Mouse (Mus musculus) forebrain, embryonic 13.5 days (tissue): ENCODE results near the gene Was. TPM values are rescaled to one million over a fixed set of nuclear protein-coding genes. Genes with fewer than 3 reads are reported as not detected.
"Not testable (repeated sequence)": the region's sequence is repeated elsewhere in the genome, so short reads cannot be mapped to it uniquely, and the experiment has no call there.

Source experiments
- ATAC-seq: fragments of 200-750 bp; cut with Nextera tagmentation; 2 replicates; pipeline ENCODE4 v1.8.0; 2017
- H3K27ac ChIP-seq: fragments of 300-500 bp; sonication (generic); 2 replicates; pipeline ENCODE4 v1.5.1; 2015; ENCODE audit warnings: inconsistent platforms, mild to moderate bottlenecking, moderate library complexity
- H3K27me3 ChIP-seq: fragments of 300-500 bp; sonication (generic); 2 replicates; pipeline ENCODE4 v1.6.1; 2015; ENCODE audit warnings: mild to moderate bottlenecking, inconsistent platforms
- H3K36me3 ChIP-seq: fragments of 300-500 bp; sonication (generic); 2 replicates; pipeline ENCODE4 v1.6.1; 2015; ENCODE audit warnings: mild to moderate bottlenecking, inconsistent platforms; ENCODE audit not compliant: poor library complexity, severe bottlenecking
- H3K4me1 ChIP-seq: fragments of 300-500 bp; sonication (generic); 2 replicates; pipeline ENCODE4 v1.6.1; 2015; ENCODE audit warnings: inconsistent platforms
- H3K4me2 ChIP-seq: fragments of 300-500 bp; sonication (generic); 2 replicates; pipeline ENCODE4 v1.6.1; 2015; ENCODE audit warnings: inconsistent platforms, mild to moderate bottlenecking, moderate library complexity
- H3K4me3 ChIP-seq: fragments of 300-500 bp; sonication (generic); 2 replicates; pipeline ENCODE4 v1.5.1; 2015; ENCODE audit warnings: mild to moderate bottlenecking, inconsistent platforms
- H3K9ac ChIP-seq: fragments of 300-500 bp; sonication (generic); 2 replicates; pipeline ENCODE4 v1.6.1; 2015; ENCODE audit warnings: mild to moderate bottlenecking, inconsistent platforms
- H3K9me3 ChIP-seq: fragments of 300-500 bp; sonication (generic); replicated peaks from 2 replicates; pipeline ENCODE4 v1.6.1; 2016; ENCODE audit warnings: inconsistent platforms
- WGBS: fragments of 180-500 bp; shearing (Covaris S2); methylation state at CpG from one replicate; pipeline ENCODE4 v1.1.7; 2015; 5-methylcytosine and 5-hydroxymethylcytosine counted together
- polyA plus RNA-seq: library from polyadenylated mRNA; unstranded; fragments of >200 nt; fragmentation: Nextera tagmentation; extraction: Ambion mirVana; gene quantifications from 2 replicates; pipeline ENCODE4 v1.2.1, GENCODE M21; 2015

Was gene
- polyA plus RNA-seq, 1 experiment from 2014 or later, result not detected

DNA sequence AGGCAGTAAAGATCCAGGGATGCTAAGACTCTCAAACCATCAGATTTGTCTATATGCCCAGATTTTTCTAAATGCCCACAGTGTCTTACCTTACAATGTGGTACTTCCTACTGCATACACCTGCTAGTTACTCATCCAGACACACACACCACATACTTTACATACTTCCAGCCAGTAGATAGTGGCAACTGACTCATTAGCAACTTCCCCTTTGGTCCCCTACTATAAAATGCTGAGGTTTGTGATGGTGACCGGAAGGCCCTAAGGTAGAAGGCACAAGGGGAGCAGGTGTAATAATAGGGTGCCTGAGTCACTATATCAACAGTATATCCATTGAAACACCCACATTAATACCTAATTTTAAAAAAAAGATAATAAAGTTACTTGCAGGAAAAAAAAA lies 21.1 kb downstream of the Was start:
- peaks cover 6% of the 10 kb centered on the region for H3K4me1 ChIP-seq
- no peak for ATAC-seq
- 95% methylated on average over 1 of the region's 1 CpGs for WGBS
- no peak overlapping the region for H3K4me2 ChIP-seq
- no peak overlapping the region for H3K9ac ChIP-seq
- no peak overlapping the region for H3K27ac ChIP-seq
- no peak overlapping the region for H3K4me3 ChIP-seq
- H3K36me3 ChIP-seq, result peaks cover 40% of the 10 kb centered on the region
- no peaks in the 10 kb centered on the region for H3K9me3 ChIP-seq
- no peaks in the 10 kb centered on the region for H3K27me3 ChIP-seq

- 83% methylated on average over 8 of the region's 8 CpGs for WGBS
These were observed 39.1 kb downstream of the Was start for GRCm38 (mm10) chrX:8051044-8051781.

DNA sequence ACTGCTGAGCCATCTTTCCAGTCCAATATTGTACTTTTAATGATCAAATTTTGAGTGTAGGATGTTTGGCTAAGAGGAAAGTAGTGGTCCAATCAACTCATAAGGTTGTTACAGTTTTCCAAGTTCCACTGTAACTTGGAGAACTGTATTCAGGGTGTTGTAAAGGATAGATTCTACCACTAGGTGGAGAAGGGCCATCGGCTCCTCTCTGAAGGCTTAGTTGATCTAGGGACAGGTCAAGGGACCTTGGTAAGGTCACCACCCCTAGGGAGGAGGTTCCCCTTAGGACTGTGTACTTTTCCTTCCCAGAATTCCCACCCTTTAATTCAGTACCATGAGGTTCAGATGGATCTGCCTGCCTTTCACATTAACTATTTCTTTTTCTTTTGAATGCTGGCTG lies 57.3 kb downstream of the Was start:
- ATAC-seq, result no peak
- Histone ChIP-seq H3K27me3 (no peaks in the 10 kb centered on the region), H3K36me3 (no peaks in the 10 kb centered on the region), H3K4me1 (no peaks in the 10 kb centered on the region), H3K4me2 (no peak overlapping the region), H3K9ac (no peak overlapping the region), H3K27ac (no peak overlapping the region), H3K4me3 (no peak overlapping the region), H3K9me3 (no peaks in the 10 kb centered on the region)
- WGBS, result 94% methylated on average over 1 of the region's 1 CpGs

More at GRCm38 (mm10) chrX:8051044-8051781, 39.1 kb downstream of the Was start:
- not testable (repeated sequence) for H3K36me3 ChIP-seq, H3K9me3 ChIP-seq, H3K27me3 ChIP-seq, H3K4me3 ChIP-seq, H3K9ac ChIP-seq, ATAC-seq, H3K27ac ChIP-seq, H3K4me1 ChIP-seq, H3K4me2 ChIP-seq

Other genes with a start within 250 kb of the Was start
- 43.9 and 44.9 TPM in 2 replicates for gene Otud5, start 249.1 kb downstream of the Was start, polyA plus RNA-seq
- gene Pim2, start 212.2 kb downstream of the Was start, polyA plus RNA-seq, result 13.0 and 13.3 TPM in 2 replicates
- 29.7 and 36.6 TPM in 2 replicates for gene Slc35a2, start 206.5 kb downstream of the Was start, polyA plus RNA-seq
- 202 and 206 TPM in 2 replicates for gene Pqbp1, start 191.2 kb downstream of the Was start, polyA plus RNA-seq
- gene Timm17b, start 191.1 kb downstream of the Was start, polyA plus RNA-seq, result 168 and 193 TPM in 2 replicates
- not detected in 2 replicates for gene Gm10491, start 182.7 kb downstream of the Was start, polyA plus RNA-seq
- not detected in 2 replicates for gene Gm10490, start 181.0 kb downstream of the Was start, polyA plus RNA-seq
- 82.1 and 83.8 TPM in 2 replicates for gene Pcsk1n, start 170.7 kb downstream of the Was start, polyA plus RNA-seq
- not detected in 2 replicates for gene Eras, start 161.9 kb downstream of the Was start, polyA plus RNA-seq
- 53.5 and 64.8 TPM in 2 replicates for gene Hdac6, start 142.6 kb downstream of the Was start, polyA plus RNA-seq
- 0.26 and 0.39 TPM in 2 replicates for gene Gata1, start 112.4 kb downstream of the Was start, polyA plus RNA-seq
- not detected in 2 replicates for gene Glod5, start 72.0 kb downstream of the Was start, polyA plus RNA-seq
- gene Suv39h1, start 15.7 kb downstream of the Was start, polyA plus RNA-seq, result 62.3 and 72.1 TPM in 2 replicates
- 36.2 and 43.6 TPM in 2 replicates for gene Wdr13, start 42.4 kb upstream of the Was start, polyA plus RNA-seq
- 483 and 515 TPM in 2 replicates for gene Rbm3, start 55.4 kb upstream of the Was start, polyA plus RNA-seq
- 14.2 and 15.7 TPM in 2 replicates for gene Tbc1d25, start 85.7 kb upstream of the Was start, polyA plus RNA-seq
- 21.2 and 21.5 TPM in 2 replicates for gene Ebp, start 103.0 kb upstream of the Was start, polyA plus RNA-seq
- 29.1 and 32.3 TPM in 2 replicates for gene Porcn, start 116.0 kb upstream of the Was start, polyA plus RNA-seq
- gene Ftsj1, start 161.9 kb upstream of the Was start, polyA plus RNA-seq, result 51.3 and 51.7 TPM in 2 replicates
- gene Slc38a5, start 180.6 kb upstream of the Was start, polyA plus RNA-seq, result 14.1 and 14.9 TPM in 2 replicates
- gene Ssxb10, start 236.9 kb upstream of the Was start, polyA plus RNA-seq, result not detected in 2 replicates